Mouse (Mus musculus): Measurements from ENCODE around the gene 1700123O20Rik.

Gene 1700123O20Rik

GRCm38 (mm10) chr14:54724049-54724448 is 38.0 kb downstream of the 1700123O20Rik start:
- DNase-seq (ENCODE audit: low spot score in 2 of 2): no peak

- no peak for DNase-seq (ENCODE audit: low spot score in 2 of 2)
These were observed 41.5 kb downstream of the 1700123O20Rik start for GRCm38 (mm10) chr14:54727565-54727964.

GRCm38 (mm10) chr14:54728823-54729653 is 43.0 kb downstream of the 1700123O20Rik start:
- no peak for DNase-seq (ENCODE audit: low spot score in 2 of 2)

GRCm38 (mm10) chr14:54730305-54730704 is 44.3 kb downstream of the 1700123O20Rik start:
- DNase-seq (ENCODE audit: low spot score in 2 of 2): no peak

GRCm38 (mm10) chr14:54732206-54732605 is 46.2 kb downstream of the 1700123O20Rik start:
- no peak for DNase-seq (ENCODE audit: low spot score in 2 of 2)

GRCm38 (mm10) chr14:54734004-54734403 is 48.0 kb downstream of the 1700123O20Rik start:
- no peak for DNase-seq (ENCODE audit: low spot score in 2 of 2)

GRCm38 (mm10) chr14:54735221-54735620 is 49.2 kb downstream of the 1700123O20Rik start:
- DNase-seq (ENCODE audit: low spot score in 2 of 2): no peak

GRCm38 (mm10) chr14:54736555-54737552 is 50.8 kb downstream of the 1700123O20Rik start:
- DNase-seq (ENCODE audit: low spot score in 2 of 2): no peak

- DNase-seq (ENCODE audit: low spot score in 2 of 2): no peak
These were observed 51.6 kb downstream of the 1700123O20Rik start for GRCm38 (mm10) chr14:54737634-54738033.

Measured in heart, adult 9 months (tissue).